11 mouse cellular contexts compared by ENCODE assay signal in the genomic region with DNA sequence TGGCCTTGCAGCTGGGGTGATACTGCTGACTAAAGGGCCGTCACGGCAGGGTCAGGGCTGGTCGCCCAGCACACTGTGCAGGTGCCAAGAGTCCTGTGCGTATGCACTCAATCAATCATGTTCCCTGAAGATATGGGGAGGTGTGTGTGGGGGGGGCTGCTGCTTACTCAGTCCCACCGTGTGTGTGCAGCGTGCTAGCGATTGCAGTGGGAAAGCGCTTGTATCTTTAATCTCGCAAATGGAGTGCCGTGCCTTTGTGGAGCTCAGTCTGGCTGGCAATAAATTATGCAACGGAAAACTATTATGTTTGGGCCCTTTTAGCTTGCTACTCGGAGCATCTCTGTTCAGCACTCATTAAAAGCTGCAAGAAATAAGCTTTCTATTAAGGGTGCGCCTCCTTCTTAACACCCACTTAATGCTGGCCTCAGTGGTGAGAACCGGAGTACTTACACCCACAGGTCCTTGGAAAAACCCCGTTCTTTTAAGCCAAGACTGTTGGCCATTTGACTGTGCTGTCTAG. TPM values are rescaled to one million over a fixed set of nuclear protein-coding genes. Genes with fewer than 3 reads are reported as not detected.
DNase-seq lines count a peak whose midpoint lies in the region; ATAC-seq lines count a peak whose summit lies in the region.
"Had no signal": no experiment of that assay in that cellular context is flagged by ENCODE, and none has a peak within 500 bp of the region (broad histone marks: within the 10 kb centered on the region; RNA-seq: fewer than 3 reads in every experiment).

No protein-coding gene starts in this region.

- peak overlapping the region; percentile 55; the same call in 1 of the 2 replicates for H3K27ac ChIP-seq in neural tube, embryonic 11.5 days (ENCODE audit: low read depth, low read length)
- no peak overlapping the region for H3K27ac ChIP-seq in intestine, embryonic 16.5 days (ENCODE audit: low read length)
- H3K27ac ChIP-seq: embryonic facial prominence, embryonic 13.5 days had no signal

- ATAC-seq in neural tube, embryonic 11.5 days (ENCODE audit: insufficient read depth, low FRiP score, low TSS enrichment): peak; percentile 63
- peak; percentile 81 for ATAC-seq in intestine, embryonic 16.5 days

- no peaks in the 10 kb centered on the region for H3K9me3 ChIP-seq in neural tube, embryonic 11.5 days (ENCODE audit: control insufficient read depth, low read length)
- no peaks in the 10 kb centered on the region for H3K9me3 ChIP-seq in intestine, embryonic 16.5 days (ENCODE audit: control insufficient read depth, low read length)
- H3K9me3 ChIP-seq: embryonic facial prominence, embryonic 13.5 days had no signal

- intact Hi-C loops in left cerebral cortex, postnatal 14 days (cut with DNase I): no loop called here
- intact Hi-C loops in left cerebral cortex, postnatal 25 days (cut with DNase I): no loop called here

- H3K4me2 ChIP-seq in neural tube, embryonic 11.5 days (ENCODE audit: low read depth): no peak overlapping the region
- no peak overlapping the region for H3K4me2 ChIP-seq in intestine, embryonic 16.5 days (ENCODE audit: low read depth, low read length)
- H3K4me2 ChIP-seq: embryonic facial prominence, embryonic 13.5 days had no signal

- no peak overlapping the region for H3K4me3 ChIP-seq in neural tube, embryonic 11.5 days (ENCODE audit: low read depth, low read length)
- H3K4me3 ChIP-seq in intestine, embryonic 16.5 days (ENCODE audit: low read length): no peak overlapping the region
- H3K4me3 ChIP-seq: embryonic facial prominence, embryonic 13.5 days had no signal

- WGBS in neural tube, embryonic 11.5 days: 45% methylated on average over 15 of the region's 15 CpGs
- WGBS in intestine, embryonic 16.5 days: 43% methylated on average over 15 of the region's 15 CpGs

- H3K9ac ChIP-seq in neural tube, embryonic 11.5 days (ENCODE audit: low read length): no peak overlapping the region
- no peak overlapping the region for H3K9ac ChIP-seq in intestine, embryonic 16.5 days (ENCODE audit: low read depth, low read length)
- H3K9ac ChIP-seq: embryonic facial prominence, embryonic 13.5 days had no signal

- no peaks in the 10 kb centered on the region for H3K27me3 ChIP-seq in neural tube, embryonic 11.5 days (ENCODE audit: control insufficient read depth, insufficient read depth, low read length)
- H3K27me3 ChIP-seq in intestine, embryonic 16.5 days (replicated peaks; ENCODE audit: control insufficient read depth, insufficient read depth, low read length): no peaks in the 10 kb centered on the region
- H3K27me3 ChIP-seq: embryonic facial prominence, embryonic 13.5 days had no signal

- DNase-seq in embryo, embryonic 10.5 days (ENCODE audit: low spot score): peak; percentile 41
- DNase-seq in embryo, embryonic 10 days (ENCODE audit: low spot score): no peak
- no peak for DNase-seq in neural tube, embryonic 11.5 days (ENCODE audit: low spot score)
- no peak for DNase-seq in neural tube, embryonic 10.5 days (ENCODE audit: extremely low spot score, low spot score)
- DNase-seq in testis, postnatal 14 days (ENCODE audit: low spot score): peak; percentile 38
- no peak for DNase-seq in left cerebral cortex, postnatal 14 days (ENCODE audit: low spot score in 2 of 2)
- DNase-seq in left cerebral cortex, postnatal 25 days (ENCODE audit: low spot score in 2 of 2): no peak
- DNase-seq: B cell, adult 2 months; kidney, postnatal 10 days had no signal

- H3K4me1 ChIP-seq in neural tube, embryonic 11.5 days (ENCODE audit: control insufficient read depth, insufficient read depth, low read length): 0 out of 2 replicates have a peak, but pooled peaks cover 7% of the 10 kb centered on the region
- H3K4me1 ChIP-seq in intestine, embryonic 16.5 days (ENCODE audit: control insufficient read depth, insufficient read depth, low read length): no peaks in the 10 kb centered on the region

- no peaks in the 10 kb centered on the region for H3K36me3 ChIP-seq in neural tube, embryonic 11.5 days (ENCODE audit: control insufficient read depth, insufficient read depth, low read length)
- H3K36me3 ChIP-seq in intestine, embryonic 16.5 days (ENCODE audit: control insufficient read depth, insufficient read depth, low read length): no peaks in the 10 kb centered on the region
- H3K36me3 ChIP-seq: embryonic facial prominence, embryonic 13.5 days had no signal

RNA-seq across cellular contexts. Expression of a gene that starts 8.7 kb away (rescaled TPM):
- polyA plus RNA-seq in neural tube, embryonic 11.5 days (2014; fragmentation: Nextera tagmentation; extraction: Ambion mirVana): 4.7 and 5.7 TPM in 2 replicates
- 3.0 and 3.6 TPM in 2 replicates for polyA plus RNA-seq in intestine, embryonic 16.5 days (2015; fragmentation: Nextera tagmentation; extraction: Ambion mirVana)
- total RNA-seq in left cerebral cortex, postnatal 14 days (2021): 10 to 100 TPM; 30.9 TPM
- 10 to 100 TPM; 33.9 to 35.9 TPM for total RNA-seq in left cerebral cortex, postnatal 25 days (2021)

Comparison
In these comparisons a context has a peak if more than half of its experiments do, and no peak if none do; other contexts are left out.
1. DNase-seq: peak in embryo, embryonic 10.5 days (single experiment) and testis, postnatal 14 days (single experiment); none in embryo, embryonic 10 days (single experiment), neural tube, embryonic 11.5 days (single experiment), neural tube, embryonic 10.5 days (single experiment), left cerebral cortex, postnatal 14 days (0 of 2) and left cerebral cortex, postnatal 25 days (0 of 2).